Mouse (Mus musculus) E14TG2a.4 (cell line): Measurements from ENCODE around the gene Smarcd3.

Experiments
- CTCF ChIP-seq: conservative IDR thresholded peaks from 2 replicates; pipeline ENCODE4 v1.5.1; 2014; ENCODE audit warnings: low read length
- NANOG ChIP-seq: IDR thresholded peaks from 2 replicates; pipeline ENCODE4 v1.6.1; 2014; ENCODE audit warnings: borderline replicate concordance, low read length, mixed read lengths

- no peak for TF ChIP-seq CTCF
- no peak for TF ChIP-seq NANOG
Observed at GRCm38 (mm10) chr5:24550598-24551316, 73.5 kb downstream of the Smarcd3 start.
